Mouse (Mus musculus) WW6 (cell line): ENCODE data around the gene Zfp592.

Experiments
- DNase-seq: peaks from one replicate; pipeline ENCODE4 v3.0.0-alpha.2; 2013; ENCODE audit warnings: low read depth, low spot score

The Zfp592 gene

DNA sequence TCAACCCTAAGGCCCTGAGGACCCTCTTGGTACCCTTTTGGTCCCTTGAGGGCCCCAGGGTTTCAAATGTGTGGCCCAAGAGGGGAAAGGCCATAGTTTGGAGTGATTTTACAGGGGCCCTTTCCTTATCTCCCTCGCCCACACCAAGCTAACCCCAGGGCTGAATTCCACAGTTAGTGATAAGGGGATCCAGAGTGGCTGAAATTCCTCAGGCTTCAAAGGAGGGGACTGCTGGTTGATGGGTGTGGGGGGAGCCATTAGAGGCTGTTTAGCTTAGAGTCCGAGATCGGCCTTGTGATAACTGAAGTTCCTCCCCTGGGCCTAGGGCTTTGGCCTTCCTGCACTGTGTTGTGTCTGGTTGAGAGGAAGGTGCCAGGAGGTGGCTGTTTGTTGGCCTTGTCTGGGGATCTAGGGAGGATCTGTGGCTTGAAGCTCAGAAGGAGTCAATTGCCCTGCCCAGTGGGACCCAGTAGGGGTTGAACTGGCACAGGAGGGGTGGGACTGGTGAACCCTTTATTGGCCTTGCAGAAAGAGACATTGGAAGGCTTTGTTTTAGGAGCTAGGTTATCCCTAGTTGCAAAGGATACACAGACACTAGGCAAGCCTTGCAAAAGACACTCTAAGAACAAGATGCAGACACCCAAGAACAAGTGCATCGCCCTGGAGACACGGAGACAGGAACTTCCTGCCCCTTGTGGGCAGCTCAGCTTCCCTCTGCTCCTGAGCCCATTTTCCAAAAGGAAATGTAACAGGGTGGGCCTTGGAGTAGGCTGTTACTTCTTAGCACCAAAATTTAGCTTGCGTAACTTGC is 64.6 kb downstream of the Zfp592 start:
- no peak for DNase-seq

DNA sequence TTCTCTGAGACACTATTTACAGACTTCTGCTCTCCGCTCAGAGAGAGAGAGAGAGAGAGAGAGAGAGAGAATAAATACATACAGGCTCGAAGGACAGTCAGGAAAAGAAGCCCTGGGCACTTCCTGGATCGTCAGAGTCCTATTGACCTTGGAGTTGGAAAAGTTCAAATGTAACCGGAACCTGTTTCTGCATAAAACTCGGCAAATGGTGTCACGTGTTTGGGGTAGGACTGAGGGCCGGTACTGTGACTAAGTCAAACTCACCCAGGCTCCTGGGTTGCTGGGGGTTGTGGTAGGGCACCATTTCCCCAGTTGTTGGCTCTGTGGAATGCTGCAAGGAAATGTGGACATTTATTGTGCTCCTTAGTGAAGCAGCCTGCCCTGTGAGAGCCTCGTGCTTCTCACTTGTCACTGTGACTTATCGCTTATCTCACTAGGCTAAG is 65.3 kb downstream of the Zfp592 start:
- DNase-seq: no peak

DNA sequence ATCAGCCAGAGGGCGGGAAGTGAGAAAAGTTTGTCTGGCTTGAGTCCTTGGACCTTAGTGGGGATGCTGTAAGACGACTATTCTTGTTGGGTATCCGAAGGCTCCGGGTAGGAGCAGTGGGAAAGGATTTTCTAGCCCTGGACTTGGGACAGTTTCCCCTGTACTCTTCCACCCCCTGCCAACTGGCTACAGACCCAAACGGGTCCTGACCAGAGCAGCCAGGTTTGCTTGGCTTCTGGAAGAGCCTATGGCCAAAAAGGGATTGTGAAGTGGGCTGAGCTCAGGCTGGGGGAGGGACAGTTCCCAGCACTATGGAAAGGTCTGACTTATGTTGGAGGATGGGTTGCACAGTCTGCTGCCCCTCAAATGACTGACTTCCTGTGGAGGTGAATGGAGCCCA is 65.9 kb downstream of the Zfp592 start:
- DNase-seq: no peak

DNA sequence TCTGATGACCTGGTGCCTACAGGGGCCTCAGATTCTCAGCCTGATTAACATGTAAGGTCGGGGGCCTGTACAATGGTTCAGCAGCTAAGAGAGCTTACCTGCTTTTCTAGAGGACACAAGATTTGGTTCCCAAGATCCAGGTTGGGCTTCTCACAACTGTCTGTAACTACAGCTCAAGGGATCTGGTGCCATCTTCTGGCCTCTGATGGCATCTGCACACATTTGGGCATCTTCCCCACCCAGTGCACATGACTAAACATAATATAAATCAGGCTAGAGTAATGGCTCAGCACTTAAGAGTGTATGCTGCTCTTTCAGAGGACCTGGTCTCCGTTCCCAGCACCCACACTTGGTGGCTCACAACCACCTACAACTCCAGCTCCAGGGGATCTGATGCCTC is 67.4 kb downstream of the Zfp592 start:
- no peak for DNase-seq

- DNase-seq: no peak
Observed at GRCm38 (mm10) chr7:81061936-81062335, 68.5 kb downstream of the Zfp592 start.

DNA sequence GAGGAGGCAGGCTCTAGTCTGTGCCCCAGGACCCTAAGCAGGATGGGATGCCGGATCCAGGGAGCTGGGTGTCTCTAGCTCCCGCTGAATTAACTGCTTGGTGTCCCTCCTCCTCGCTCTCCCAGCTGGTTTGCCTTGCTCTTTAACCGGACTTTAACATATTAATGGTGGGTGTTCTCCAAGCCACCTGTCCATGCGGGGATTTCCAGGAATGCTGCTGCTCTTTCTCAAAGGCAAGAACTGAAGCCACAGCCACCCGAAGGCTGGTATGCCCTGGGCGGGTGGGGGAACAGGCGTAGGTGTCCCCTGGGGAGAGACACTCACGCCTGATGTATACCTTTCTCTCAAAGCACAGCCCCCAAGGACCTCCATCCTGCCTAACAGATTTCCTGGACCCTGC is 69.9 kb downstream of the Zfp592 start:
- no peak for DNase-seq

- no peak for DNase-seq
Observed at GRCm38 (mm10) chr7:81066714-81067113, 73.2 kb downstream of the Zfp592 start.

GRCm38 (mm10) chr7:81072463-81072862 is 79.0 kb downstream of the Zfp592 start:
- no peak for DNase-seq

DNA sequence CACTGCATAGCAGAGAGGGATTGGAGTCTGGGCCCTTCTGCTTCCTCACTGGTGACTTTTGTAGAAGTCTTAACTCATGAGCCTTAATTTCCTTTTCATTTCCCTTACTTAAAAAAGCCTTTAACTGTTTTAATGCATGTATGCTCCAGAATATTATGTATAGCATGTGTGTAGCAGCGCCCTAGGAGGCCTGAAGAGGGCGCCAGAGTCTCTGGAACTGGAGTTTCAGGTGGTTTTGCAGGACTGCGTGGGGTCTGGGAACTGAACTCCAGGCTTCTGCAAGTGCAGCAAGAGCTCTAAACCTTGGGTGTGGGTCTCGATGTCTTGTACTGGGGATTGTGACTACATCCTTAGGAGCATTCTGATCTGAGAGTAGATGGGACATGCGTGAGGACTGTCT is 79.8 kb downstream of the Zfp592 start:
- no peak for DNase-seq

DNA sequence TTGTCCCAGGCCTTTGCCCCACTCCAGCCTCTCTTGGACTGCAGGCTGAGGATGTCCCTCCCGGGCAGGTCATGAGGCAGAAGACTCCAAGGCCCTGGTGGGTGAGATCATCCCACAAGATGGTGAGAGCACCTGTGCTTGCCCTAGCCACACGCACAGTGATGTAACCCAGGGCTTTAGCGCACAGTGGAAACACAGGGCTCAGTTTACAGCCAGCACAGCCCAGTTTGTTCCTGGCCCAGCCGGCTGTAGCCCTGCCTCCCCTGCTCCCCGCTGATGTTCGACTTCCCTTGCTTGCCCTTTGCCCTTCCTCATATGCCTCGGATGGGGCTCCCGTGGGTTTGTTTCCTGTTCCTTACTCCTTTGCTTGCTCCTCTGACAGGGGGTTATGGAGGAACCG is 81.1 kb downstream of the Zfp592 start:
- DNase-seq: no peak

DNA sequence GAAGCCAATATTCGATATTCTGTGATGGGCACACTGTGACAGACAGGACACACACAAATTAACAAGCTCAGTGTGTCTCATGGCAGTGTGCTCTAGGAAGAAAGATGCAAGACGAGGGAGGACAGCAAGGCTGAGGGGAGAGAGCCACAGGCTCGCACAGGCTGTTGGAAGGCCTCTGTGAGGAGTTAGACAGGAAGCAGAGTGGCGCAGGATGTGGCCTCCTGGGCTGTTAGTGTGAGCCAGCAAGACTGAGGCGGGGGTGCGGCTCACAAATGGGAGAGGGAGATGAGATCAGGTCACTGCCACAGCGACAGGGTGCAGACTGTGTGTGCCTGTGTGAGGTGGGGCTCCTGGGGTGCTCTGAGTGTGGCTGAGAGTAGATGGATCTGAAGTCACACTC is 81.8 kb downstream of the Zfp592 start:
- no peak for DNase-seq

DNA sequence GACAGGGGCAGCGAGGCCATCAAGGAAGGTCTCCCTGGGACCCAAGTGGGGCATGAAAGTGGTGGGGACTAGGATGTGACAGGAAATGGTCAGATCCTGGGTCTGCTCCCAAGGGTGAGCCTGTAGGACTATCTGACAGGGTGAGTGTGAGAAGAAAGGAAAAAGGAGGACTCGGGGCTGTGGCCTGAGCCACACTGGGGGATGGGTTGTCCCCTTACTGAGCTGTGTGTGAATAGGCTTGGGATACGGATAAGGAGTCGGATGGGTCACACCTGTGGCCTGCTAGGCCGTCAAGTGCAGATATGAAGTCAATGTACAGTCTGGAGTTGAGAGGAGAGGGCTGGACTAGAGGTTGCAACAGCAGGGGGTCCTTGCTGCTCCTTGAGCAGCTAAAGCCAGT is 82.3 kb downstream of the Zfp592 start:
- no peak for DNase-seq

DNA sequence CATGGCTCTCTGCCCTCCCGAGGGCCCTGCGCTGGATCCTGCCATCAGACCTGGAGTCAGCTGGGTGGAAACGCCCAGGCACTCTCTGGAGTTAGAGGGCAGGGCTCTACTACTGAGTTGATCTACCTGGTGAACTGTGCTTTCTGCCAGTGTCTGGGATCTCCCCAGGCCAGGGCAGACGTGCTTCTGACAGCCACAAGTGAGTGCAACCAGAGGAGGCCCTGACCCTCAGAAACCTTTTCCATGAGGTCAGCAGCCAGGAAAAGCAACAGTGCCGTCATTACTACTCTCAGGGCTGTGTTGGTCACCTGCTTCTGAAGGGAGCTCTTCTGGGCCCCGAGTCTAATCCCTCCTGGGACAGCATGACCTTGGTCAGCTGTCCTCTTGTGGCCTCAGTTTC is 83.5 kb downstream of the Zfp592 start:
- DNase-seq: no peak

GRCm38 (mm10) chr7:81078740-81079139 is 85.3 kb downstream of the Zfp592 start:
- no peak for DNase-seq

GRCm38 (mm10) chr7:81093420-81093965 is 100.0 kb downstream of the Zfp592 start:
- no peak for DNase-seq

DNA sequence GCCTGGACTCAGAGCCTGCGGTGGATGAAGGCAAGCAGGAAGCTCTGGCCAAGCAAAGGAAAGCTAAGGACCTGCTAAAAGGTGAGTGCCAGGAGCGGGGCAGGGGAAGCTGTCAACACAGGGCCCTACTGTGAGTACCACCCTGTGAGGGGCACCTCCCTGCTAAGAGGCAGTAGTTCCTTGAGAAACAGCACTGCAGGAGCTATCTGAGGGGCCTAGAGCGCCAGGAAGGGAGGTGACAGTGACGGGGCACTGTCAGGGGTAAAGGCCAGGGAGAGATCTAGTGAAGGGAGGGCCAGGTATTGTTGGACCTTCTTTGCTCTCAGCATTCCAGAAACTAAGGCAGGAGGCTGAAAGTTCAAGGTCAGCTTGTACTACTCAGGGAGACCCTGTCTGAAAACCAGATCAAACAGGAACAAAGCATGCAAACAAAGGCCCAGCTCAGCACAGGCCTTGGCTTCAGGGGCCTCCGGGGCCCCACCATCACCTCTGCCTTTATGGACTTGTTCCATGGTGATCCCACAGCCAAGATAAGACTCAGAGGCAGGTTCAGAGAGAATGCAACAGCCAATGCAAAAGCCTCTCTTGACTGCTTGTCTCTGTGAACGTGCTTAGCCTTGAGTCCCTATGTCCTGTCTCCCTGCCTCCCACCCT is 100.8 kb downstream of the Zfp592 start:
- DNase-seq: no peak
